Mouse (Mus musculus): ENCODE measurements around the gene Arrdc2.

DNA sequence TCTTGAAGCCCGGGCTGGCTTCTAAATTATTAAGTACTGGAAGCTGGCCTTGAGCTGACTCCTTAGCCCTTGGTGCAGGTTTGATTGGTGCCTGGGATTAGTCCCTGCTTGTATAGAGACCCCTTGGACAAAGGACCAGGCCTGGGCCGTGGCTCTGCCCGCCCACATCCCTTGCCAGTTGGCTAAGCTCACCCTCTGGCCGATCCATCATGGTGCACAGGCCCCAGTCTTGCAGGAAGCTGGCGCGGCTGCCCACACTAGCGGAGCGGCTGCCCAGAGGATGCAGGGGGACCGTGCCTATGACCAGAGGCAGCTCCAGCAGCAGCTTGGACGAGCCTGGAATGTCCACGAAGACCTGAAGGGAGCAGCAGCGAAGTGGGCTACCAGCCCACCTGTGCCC, 2.9 kb downstream of the Arrdc2 start:
- no peak for TF ChIP-seq CTCF (IDR thresholded peaks at IDR 0.05; ENCODE audit: control insufficient read depth, insufficient read depth, low read length)
- no peak for TF ChIP-seq POLR2A (IDR thresholded peaks at IDR 0.05; ENCODE audit: borderline replicate concordance, control insufficient read depth, low read depth, low read length)

Measured in bone marrow, adult 2 months (tissue).